Mouse (Mus musculus) heart, embryonic 11.5 days (tissue): ENCODE measurements around the gene Tenm2. TPM values are rescaled to one million over a fixed set of nuclear protein-coding genes. Genes with fewer than 3 reads are reported as not detected.

Experiments
- ATAC-seq: fragments of 200-750 bp; cut with Nextera tagmentation; replicated peaks from 2 replicates; pipeline ENCODE4 v1.8.0; 2017; ENCODE audit warnings: moderate library complexity; ENCODE audit not compliant: insufficient number of reproducible peaks, low FRiP score, low TSS enrichment
- H3K27ac ChIP-seq: fragments of 300-500 bp; sonication (generic); 2 replicates; pipeline ENCODE4 v1.5.1; 2014; ENCODE audit warnings: mild to moderate bottlenecking, low read depth, low read length
- H3K27me3 ChIP-seq: fragments of 300-500 bp; sonication (generic); 2 replicates; pipeline ENCODE4 v1.6.1; 2014; ENCODE audit warnings: mild to moderate bottlenecking, low read length, mixed read lengths; ENCODE audit not compliant: control insufficient read depth, insufficient read depth
- H3K36me3 ChIP-seq: fragments of 300-500 bp; sonication (generic); 2 replicates; pipeline ENCODE4 v1.6.1; 2014; ENCODE audit warnings: mild to moderate bottlenecking, low read length, moderate library complexity, mixed read lengths; ENCODE audit not compliant: control insufficient read depth, insufficient read depth
- H3K4me1 ChIP-seq: fragments of 300-500 bp; sonication (generic); 2 replicates; pipeline ENCODE4 v1.6.1; 2014; ENCODE audit warnings: low read length; ENCODE audit not compliant: control insufficient read depth, insufficient read depth
- H3K4me2 ChIP-seq: fragments of 300-500 bp; sonication (generic); 2 replicates; pipeline ENCODE4 v1.6.1; 2014; ENCODE audit warnings: mild to moderate bottlenecking, moderate library complexity
- H3K4me3 ChIP-seq: fragments of 300-500 bp; sonication (generic); 2 replicates; pipeline ENCODE4 v1.5.1; 2014; ENCODE audit warnings: low read depth, low read length
- H3K9ac ChIP-seq: fragments of 300-500 bp; sonication (generic); 2 replicates; pipeline ENCODE4 v1.6.1; 2014; ENCODE audit warnings: mild to moderate bottlenecking, low read depth, low read length, moderate library complexity
- H3K9me3 ChIP-seq: fragments of 300-500 bp; sonication (generic); replicated peaks from 2 replicates; pipeline ENCODE4 v1.6.1; 2016; ENCODE audit warnings: low read length; ENCODE audit not compliant: control insufficient read depth
- WGBS: fragments of 180-500 bp; shearing (Covaris S2); extraction: QIAGEN DNeasy Blood & Tissue Kit; methylation state at CpG from one replicate; pipeline ENCODE4 v1.1.7; 2014; ENCODE audit not compliant: insufficient replicate concordance; 5-methylcytosine and 5-hydroxymethylcytosine counted together
- polyA plus RNA-seq: library from polyadenylated mRNA; unstranded; fragments of >200 nt; fragmentation: Nextera tagmentation; extraction: Ambion mirVana; gene quantifications from 2 replicates; pipeline ENCODE4 v1.2.1, GENCODE M21; 2014

Tenm2 gene
- polyA plus RNA-seq, 1 experiment from 2014 or later = 1.4 TPM

DNA sequence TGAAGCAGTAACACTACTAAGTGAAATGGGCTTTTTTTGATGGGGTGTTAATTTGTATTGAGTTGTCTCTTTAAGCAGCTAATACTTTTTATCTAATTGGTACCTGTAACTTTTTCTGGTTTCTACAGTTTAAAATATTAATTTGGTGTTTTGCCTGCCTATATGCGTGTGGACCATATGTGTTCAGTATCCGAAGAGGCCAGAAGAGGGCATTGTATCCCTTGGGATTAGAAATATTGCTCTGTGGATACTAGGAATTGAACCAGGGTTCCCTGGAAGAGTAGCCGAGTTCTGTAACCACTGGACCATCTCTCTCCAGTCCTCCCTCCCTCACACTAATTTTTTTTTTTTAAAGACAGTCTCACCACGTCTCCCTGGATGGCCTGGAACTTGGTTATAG is 1232.9 kb downstream of the Tenm2 start:
- WGBS = 50% methylated on average over 4 of the region's 4 CpGs
- no peak overlapping the region for H3K9ac ChIP-seq
- ATAC-seq = no peak
- no peaks in the 10 kb centered on the region for H3K9me3 ChIP-seq
- H3K27me3 ChIP-seq = 0 out of 2 replicates have a peak, but pooled peaks cover 3% of the 10 kb centered on the region
- H3K4me1 ChIP-seq = peaks cover 4% of the 10 kb centered on the region; the same call in 1 of the 2 replicates
- H3K27ac ChIP-seq = no peak overlapping the region
- no peaks in the 10 kb centered on the region for H3K36me3 ChIP-seq
- no peak overlapping the region for H3K4me3 ChIP-seq
- no peak overlapping the region for H3K4me2 ChIP-seq

DNA sequence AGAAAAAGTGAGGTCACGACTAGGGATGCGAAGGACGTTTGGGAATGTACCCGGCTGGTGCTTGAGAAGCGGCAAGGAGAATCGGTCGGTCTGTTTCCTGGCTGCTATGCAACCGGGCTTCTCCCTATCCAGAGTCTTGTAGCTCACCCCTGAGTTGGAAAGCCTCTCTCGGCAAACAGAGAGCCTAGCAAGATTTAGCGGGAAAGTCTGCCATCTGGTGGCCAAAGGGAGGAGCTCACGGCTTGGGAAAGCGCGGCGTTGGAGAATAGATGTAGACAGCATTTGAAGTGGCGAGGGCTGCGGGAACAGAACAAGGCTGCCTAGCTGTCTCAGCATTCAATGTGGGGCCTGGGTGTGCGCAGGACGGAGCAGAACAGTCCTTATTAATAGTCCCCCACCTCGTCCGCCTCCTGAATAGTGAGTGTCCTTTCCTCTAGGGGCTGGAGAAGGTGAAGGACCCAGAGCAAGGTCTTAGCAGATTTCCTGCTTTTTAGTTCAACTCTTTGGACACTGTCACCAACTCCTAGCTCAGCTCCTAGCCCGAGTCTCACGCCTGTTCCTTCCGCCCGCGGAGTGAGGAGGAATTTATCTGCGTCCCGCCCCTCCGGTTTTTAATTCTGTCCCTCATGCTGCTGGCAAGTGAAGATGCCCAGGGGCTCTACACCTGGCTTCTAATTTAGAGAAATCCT is 1234.3 kb downstream of the Tenm2 start:
- Histone ChIP-seq H3K9me3 (no peaks in the 10 kb centered on the region), H3K9ac (peak overlapping the region; percentile 39; the same call in 1 of the 2 replicates), H3K27ac (no peak overlapping the region), H3K36me3 (no peaks in the 10 kb centered on the region), H3K4me2 (peak overlapping the region; percentile 65), H3K4me1 (peaks cover 4% of the 10 kb centered on the region; the same call in 1 of the 2 replicates), H3K4me3 (peak overlapping the region; percentile 30), H3K27me3 (0 out of 2 replicates have a peak, but pooled peaks cover 3% of the 10 kb centered on the region)
- peak; percentile 67 for ATAC-seq
- 5% methylated on average over 28 of the region's 28 CpGs for WGBS

DNA sequence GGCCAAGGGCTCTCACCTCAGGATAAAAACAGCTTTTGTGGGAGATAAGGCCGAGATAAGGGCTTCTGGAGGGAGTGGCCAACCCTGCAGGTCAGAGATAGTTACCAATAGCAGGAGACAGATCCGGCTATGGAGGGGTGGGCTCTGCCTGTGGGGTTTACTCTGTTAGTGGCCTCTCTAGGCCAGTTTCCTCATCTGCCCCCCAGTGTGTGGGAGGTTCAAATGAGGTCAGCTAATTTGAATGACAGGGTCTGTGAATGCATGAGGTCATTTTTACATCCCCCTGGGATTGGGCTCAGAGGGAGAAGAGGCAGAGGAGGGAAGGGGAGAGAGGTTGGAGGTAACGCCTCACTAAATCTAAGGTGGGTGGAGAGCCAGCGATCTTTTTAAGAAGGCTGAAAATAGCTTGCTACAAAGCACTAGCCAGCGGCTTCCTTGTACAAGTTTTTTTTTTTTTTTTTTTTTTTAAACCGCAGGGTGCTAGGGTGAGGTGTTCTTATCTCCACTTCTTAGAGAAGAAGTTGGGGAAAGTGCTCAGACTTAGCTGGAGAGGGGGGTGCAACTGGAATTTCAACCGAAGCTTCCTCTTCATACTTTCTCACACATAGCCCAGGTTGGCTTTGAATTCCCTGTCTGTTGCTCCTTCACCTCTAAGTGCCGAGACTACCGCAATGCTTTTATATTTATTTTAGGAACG is 1235.0 kb downstream of the Tenm2 start:
- 4% methylated on average over 10 of the region's 10 CpGs for WGBS
- H3K36me3 ChIP-seq = no peaks in the 10 kb centered on the region
- H3K4me3 ChIP-seq = peak overlapping the region; percentile 30
- H3K27me3 ChIP-seq = 0 out of 2 replicates have a peak, but pooled peaks cover 3% of the 10 kb centered on the region
- H3K9me3 ChIP-seq = no peaks in the 10 kb centered on the region
- no peak for ATAC-seq
- H3K4me1 ChIP-seq = peaks cover 4% of the 10 kb centered on the region; the same call in 1 of the 2 replicates
- H3K27ac ChIP-seq = no peak overlapping the region
- peak overlapping the region; percentile 65 for H3K4me2 ChIP-seq
- H3K9ac ChIP-seq = 0 out of 2 replicates have a peak overlapping the region, but pooled peaks have one; percentile 39

DNA sequence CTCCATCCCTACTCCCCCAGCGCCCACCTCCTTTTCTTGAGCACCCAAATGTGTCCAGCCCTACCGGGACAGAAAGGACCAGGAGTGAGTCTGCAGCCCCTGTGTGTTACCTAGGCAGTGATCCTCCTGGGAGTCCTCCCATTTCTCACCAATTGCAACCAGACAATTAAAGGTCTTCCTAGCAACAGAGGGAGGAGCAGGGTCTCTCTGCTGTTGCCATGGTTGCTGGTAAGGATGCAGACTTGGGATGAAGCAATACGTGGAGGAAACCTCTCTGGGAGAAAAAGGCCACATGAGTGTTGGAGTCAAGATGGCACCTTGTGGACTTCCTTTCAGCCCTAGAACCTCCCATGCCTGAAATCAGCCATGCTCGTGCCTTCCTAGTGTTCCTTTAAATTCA is 1235.7 kb downstream of the Tenm2 start:
- H3K27ac ChIP-seq = no peak overlapping the region
- H3K36me3 ChIP-seq = no peaks in the 10 kb centered on the region
- H3K27me3 ChIP-seq = 0 out of 2 replicates have a peak, but pooled peaks cover 3% of the 10 kb centered on the region
- H3K9me3 ChIP-seq = no peaks in the 10 kb centered on the region
- peaks cover 4% of the 10 kb centered on the region; the same call in 1 of the 2 replicates for H3K4me1 ChIP-seq
- H3K4me3 ChIP-seq = no peak overlapping the region
- no peak overlapping the region for H3K4me2 ChIP-seq
- ATAC-seq = no peak
- H3K9ac ChIP-seq = no peak overlapping the region
- 17% methylated on average over 4 of the region's 4 CpGs for WGBS

DNA sequence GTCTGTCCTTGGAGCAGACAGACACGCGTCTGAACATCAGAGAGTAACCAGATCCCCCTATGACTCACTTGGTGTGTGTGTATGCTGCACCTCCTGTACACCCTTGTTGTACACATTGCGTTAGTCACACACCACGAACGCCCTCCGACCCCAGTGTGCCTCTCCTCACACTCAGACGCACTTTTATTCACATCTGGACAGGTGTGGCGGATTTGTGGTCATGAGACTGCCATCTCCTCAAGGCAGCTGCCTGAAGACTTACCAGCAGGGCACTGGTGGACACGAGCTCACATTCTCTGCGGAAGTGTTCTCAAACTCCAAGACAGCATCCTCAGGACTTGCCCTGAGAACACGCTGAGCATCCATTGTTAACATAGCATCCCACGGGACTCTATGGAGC is 1237.7 kb downstream of the Tenm2 start:
- H3K27me3 ChIP-seq = 0 out of 2 replicates have a peak, but pooled peaks cover 3% of the 10 kb centered on the region
- ATAC-seq = no peak
- peaks cover 4% of the 10 kb centered on the region; the same call in 1 of the 2 replicates for H3K4me1 ChIP-seq
- WGBS = 68% methylated on average over 12 of the region's 12 CpGs
- H3K27ac ChIP-seq = no peak overlapping the region
- no peaks in the 10 kb centered on the region for H3K9me3 ChIP-seq
- no peak overlapping the region for H3K9ac ChIP-seq
- H3K4me3 ChIP-seq = no peak overlapping the region
- H3K36me3 ChIP-seq = no peaks in the 10 kb centered on the region
- no peak overlapping the region for H3K4me2 ChIP-seq

DNA sequence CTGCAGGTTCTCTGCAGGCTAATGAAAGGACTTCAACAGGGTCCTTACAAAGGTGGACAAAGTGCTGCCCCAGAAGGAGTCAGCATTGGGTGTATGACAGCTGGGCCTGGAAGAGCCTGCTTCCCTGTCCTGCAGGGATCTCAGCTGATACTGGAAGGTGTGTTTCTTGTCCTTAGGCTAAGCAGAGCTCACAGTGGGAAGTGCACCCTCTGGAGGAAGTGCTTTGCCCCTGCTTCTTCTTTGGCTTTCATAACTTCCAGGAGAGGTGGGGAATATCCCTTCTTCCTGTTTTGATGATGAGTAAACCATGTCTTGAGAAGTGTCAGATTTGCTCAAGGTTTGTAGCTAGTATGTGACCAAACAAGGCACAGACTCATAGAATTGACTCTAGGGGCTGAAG is 1240.5 kb downstream of the Tenm2 start:
- Histone ChIP-seq H3K4me2 (no peak overlapping the region), H3K36me3 (no peaks in the 10 kb centered on the region), H3K27ac (no peak overlapping the region), H3K9ac (no peak overlapping the region), H3K27me3 (no peaks in the 10 kb centered on the region), H3K4me3 (no peak overlapping the region), H3K9me3 (no peaks in the 10 kb centered on the region), H3K4me1 (no peaks in the 10 kb centered on the region)
- ATAC-seq = no peak

DNA sequence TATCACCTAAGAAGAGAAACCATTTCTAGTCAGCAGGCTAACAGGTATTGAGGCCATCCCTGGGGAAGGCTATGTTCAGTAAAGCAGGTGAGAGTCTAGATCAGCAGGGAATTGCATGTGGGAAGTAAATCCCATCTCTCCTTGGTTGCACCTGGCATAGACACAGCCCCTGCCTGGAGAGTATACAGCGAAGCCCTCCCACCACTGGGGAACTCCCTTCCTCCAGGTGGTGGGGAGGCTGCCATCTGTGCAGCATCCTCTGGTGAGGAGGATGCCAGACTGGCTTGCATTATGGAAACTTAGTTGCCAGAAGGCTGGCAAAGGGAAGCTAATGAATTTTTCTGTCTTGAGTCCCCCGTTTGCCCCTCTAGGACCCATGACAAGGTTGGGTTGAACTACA is 1243.9 kb downstream of the Tenm2 start:
- H3K9ac ChIP-seq = no peak overlapping the region
- no peaks in the 10 kb centered on the region for H3K27me3 ChIP-seq
- H3K4me1 ChIP-seq = no peaks in the 10 kb centered on the region
- H3K36me3 ChIP-seq = no peaks in the 10 kb centered on the region
- 63% methylated on average over 2 of the region's 2 CpGs for WGBS
- H3K4me2 ChIP-seq = no peak overlapping the region
- ATAC-seq = no peak
- H3K4me3 ChIP-seq = no peak overlapping the region
- H3K9me3 ChIP-seq = no peaks in the 10 kb centered on the region
- no peak overlapping the region for H3K27ac ChIP-seq

DNA sequence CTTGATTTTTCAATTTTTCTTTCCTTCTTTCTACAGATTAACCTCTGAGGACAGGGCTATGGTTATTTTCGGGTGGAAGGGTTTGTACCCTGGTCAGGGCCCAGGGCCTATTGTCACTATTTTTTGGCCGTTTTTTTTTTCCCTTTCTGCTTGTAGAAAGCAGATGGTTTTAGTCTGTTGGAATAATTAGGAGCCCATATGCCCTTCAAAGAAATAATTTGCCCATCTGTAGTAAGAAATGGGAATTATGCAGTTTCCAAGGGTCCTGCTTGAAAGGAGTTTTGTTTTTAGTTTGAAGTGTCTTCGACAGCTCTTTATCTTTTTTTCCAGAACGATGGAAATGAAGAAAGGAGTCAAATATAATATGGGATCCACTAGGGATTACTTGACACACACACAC is 1245.8 kb downstream of the Tenm2 start:
- H3K9ac ChIP-seq = no peak overlapping the region
- no peaks in the 10 kb centered on the region for H3K27me3 ChIP-seq
- no peak overlapping the region for H3K4me3 ChIP-seq
- H3K9me3 ChIP-seq = no peaks in the 10 kb centered on the region
- ATAC-seq = no peak
- H3K4me1 ChIP-seq = 0 out of 2 replicates have a peak, but pooled peaks cover 4% of the 10 kb centered on the region
- no peaks in the 10 kb centered on the region for H3K36me3 ChIP-seq
- no peak overlapping the region for H3K4me2 ChIP-seq
- H3K27ac ChIP-seq = no peak overlapping the region
- WGBS = 75% methylated on average over 4 of the region's 4 CpGs
